ENCODE assay signal across 21 mouse cellular contexts in the genomic region with DNA sequence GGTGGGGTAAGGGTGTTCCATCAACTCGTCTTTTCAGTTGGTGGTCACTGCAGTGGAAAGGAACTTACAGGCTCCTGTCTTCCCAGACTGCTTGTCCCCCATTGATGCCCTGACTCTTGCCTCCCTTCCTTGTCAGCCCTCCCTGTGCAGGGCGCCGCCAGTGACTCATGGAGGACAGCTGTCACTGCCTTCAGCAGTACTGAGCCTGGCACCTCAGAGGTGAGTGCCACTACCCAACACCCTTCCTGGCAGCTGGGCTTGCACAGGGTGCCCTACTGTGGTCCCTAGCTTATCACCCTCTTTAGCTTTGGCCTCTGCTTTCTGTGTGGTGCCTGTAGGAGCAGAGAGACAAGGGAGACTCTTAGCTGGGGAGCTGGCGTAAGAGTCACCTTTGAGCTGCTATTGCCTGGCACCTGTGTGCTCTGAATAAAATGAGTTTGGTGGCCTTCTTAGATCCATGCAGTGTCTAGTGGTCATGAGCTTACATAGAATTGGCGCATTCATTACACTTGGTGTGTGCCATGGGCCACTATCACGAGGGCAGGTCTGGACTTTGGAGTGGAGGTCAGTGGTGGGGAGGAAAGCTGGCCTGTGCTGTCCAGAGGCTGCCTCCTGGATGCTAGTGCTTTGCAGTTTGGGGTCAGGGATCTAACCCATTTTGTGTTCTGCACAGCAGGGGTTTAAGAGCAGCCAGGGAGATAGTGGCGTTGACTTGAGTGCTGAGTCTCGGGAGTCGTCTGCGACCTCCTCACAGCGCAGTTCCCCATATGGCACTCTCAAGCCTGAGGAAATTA. TPM values are rescaled to one million over a fixed set of nuclear protein-coding genes. Genes with fewer than 3 reads are reported as not detected.
A peak's percentile ranks its signal among the peaks of the same experiment; 100 is the strongest.
DNase-seq lines count a peak whose midpoint lies in the region; ATAC-seq lines count a peak whose summit lies in the region.
"Had no signal": no experiment of that assay in that cellular context is flagged by ENCODE, and none has a peak within 500 bp of the region (broad histone marks: within the 10 kb centered on the region; RNA-seq: fewer than 3 reads in every experiment).

No protein-coding gene starts in this region.

- WGBS in kidney, embryonic 14.5 days, result 88% methylated on average over 11 of the region's 11 CpGs

- no peak overlapping the region for H3K27ac ChIP-seq in kidney, embryonic 14.5 days (ENCODE audit: low read depth, low read length)
- H3K27ac ChIP-seq: forebrain, embryonic 15.5 days; heart, embryonic 15.5 days; hindbrain, embryonic 12.5 days; liver, embryonic 13.5 days; neural tube, embryonic 12.5 days had no signal

- no peak overlapping the region for H3K4me2 ChIP-seq in kidney, embryonic 14.5 days (replicated peaks; ENCODE audit: low read depth, low read length)
- H3K4me2 ChIP-seq: forebrain, embryonic 15.5 days; heart, embryonic 15.5 days; hindbrain, embryonic 12.5 days; liver, embryonic 13.5 days; neural tube, embryonic 12.5 days had no signal

- H3K9me3 ChIP-seq in kidney, embryonic 14.5 days (ENCODE audit: control insufficient read depth, low read length), result no peaks in the 10 kb centered on the region
- H3K9me3 ChIP-seq: forebrain, embryonic 15.5 days; heart, embryonic 15.5 days; hindbrain, embryonic 12.5 days; liver, embryonic 13.5 days; neural tube, embryonic 12.5 days had no signal

- no peak for ATAC-seq in kidney, embryonic 14.5 days (ENCODE audit: low FRiP score, low TSS enrichment)
- ATAC-seq: activated CD4-positive, CD25-positive, alpha-beta regulatory T cell, adult 4 months; forebrain, embryonic 15.5 days; midbrain, embryonic 16.5 days had no signal

- peak; percentile 49 to 64 for DNase-seq in cerebellum, postnatal 25 days
- no peak for DNase-seq in cerebellum, postnatal 10 days
- peak; percentile 86 for DNase-seq in kidney, adult 11 months
- peak; percentile 29 for DNase-seq in MN1 (ENCODE audit: low spot score)
- peak; percentile 88 for DNase-seq in kidney, adult 9 months
- DNase-seq in B cell, adult 2 months, result no peak
- DNase-seq in yolk sac, embryonic 10.5 days (ENCODE audit: low spot score), result no peak
- DNase-seq: embryo, embryonic 11 days; gastrocnemius, postnatal 10 days; left cerebral cortex, postnatal 4 days; liver, embryonic 13.5 days; right cerebral cortex, postnatal 25 days; thymus, postnatal 4 days had no signal

- H3K4me1 ChIP-seq in kidney, embryonic 14.5 days (ENCODE audit: control insufficient read depth, insufficient read depth, low read length), result no peaks in the 10 kb centered on the region
- H3K4me1 ChIP-seq: forebrain, embryonic 15.5 days; heart, embryonic 15.5 days; hindbrain, embryonic 12.5 days; liver, embryonic 13.5 days; neural tube, embryonic 12.5 days had no signal

- no peak overlapping the region for H3K4me3 ChIP-seq in kidney, embryonic 14.5 days (ENCODE audit: low read length)
- H3K4me3 ChIP-seq: forebrain, embryonic 15.5 days; heart, embryonic 15.5 days; hindbrain, embryonic 12.5 days; liver, embryonic 13.5 days; neural tube, embryonic 12.5 days had no signal

- no peaks in the 10 kb centered on the region for H3K27me3 ChIP-seq in kidney, embryonic 14.5 days (ENCODE audit: control insufficient read depth, insufficient read depth, low read length)
- H3K27me3 ChIP-seq: CH12.LX; forebrain, embryonic 15.5 days; heart, embryonic 15.5 days; hindbrain, embryonic 12.5 days; liver, embryonic 13.5 days; neural tube, embryonic 12.5 days had no signal

- H3K9ac ChIP-seq in kidney, embryonic 14.5 days (ENCODE audit: low read depth, low read length), result no peak overlapping the region
- H3K9ac ChIP-seq: forebrain, embryonic 15.5 days; heart, embryonic 15.5 days; hindbrain, embryonic 12.5 days; liver, embryonic 13.5 days; neural tube, embryonic 12.5 days had no signal

- peaks cover 100% of the 10 kb centered on the region for H3K36me3 ChIP-seq in kidney, embryonic 14.5 days (ENCODE audit: control insufficient read depth, insufficient read depth, low read length)

RNA-seq across cellular contexts. Expression of a gene that starts 17.7 kb away (rescaled TPM):
- polyA plus RNA-seq in kidney, embryonic 14.5 days (2014; fragmentation: Nextera tagmentation; extraction: Ambion mirVana), result 22.3 and 24.4 TPM in 2 replicates

RNA-seq across cellular contexts. Expression of a gene that starts 41.2 kb away (rescaled TPM):
- polyA plus RNA-seq in kidney, embryonic 14.5 days (2014; fragmentation: Nextera tagmentation; extraction: Ambion mirVana), result 64.1 and 64.3 TPM in 2 replicates

Comparison
In these comparisons a context has a peak if more than half of its experiments do, and no peak if none do; other contexts are left out.
1. DNase-seq: peak in cerebellum, postnatal 25 days (2 of 2), kidney, adult 11 months (single experiment), MN1 (single experiment) and kidney, adult 9 months (single experiment); none in cerebellum, postnatal 10 days (0 of 2), B cell, adult 2 months (0 of 2) and yolk sac, embryonic 10.5 days (single experiment).